Mouse (Mus musculus) megakaryocyte, embryonic 14.5 days (primary cell): ENCODE results near the gene Apaf1. TPM values are rescaled to one million over a fixed set of nuclear protein-coding genes. Genes with fewer than 3 reads are reported as not detected.
A peak's percentile ranks its signal among the peaks of the same experiment; 100 is the strongest.

Source experiments
- H3K27me3 ChIP-seq: replicated peaks from 2 replicates; pipeline ENCODE3; 2012; ENCODE audit warnings: inconsistent platforms
- H3K36me3 ChIP-seq: replicated peaks from 2 replicates; pipeline ENCODE3; 2012; ENCODE audit warnings: low read length, inconsistent platforms, mixed read lengths
- H3K4me1 ChIP-seq: 2 replicates; pipeline ENCODE4 v1.6.1; 2012; ENCODE audit warnings: inconsistent platforms
- H3K4me3 ChIP-seq: replicated peaks from 2 replicates; pipeline ENCODE3; 2012; ENCODE audit warnings: moderate library complexity, mild to moderate bottlenecking, inconsistent platforms
- H3K9me3 ChIP-seq: 2 replicates; pipeline ENCODE4 v1.6.1; 2012; ENCODE audit warnings: inconsistent platforms
- FLI1 ChIP-seq: IDR thresholded peaks from 2 replicates; pipeline ENCODE4 v1.6.1; 2012; ENCODE audit warnings: low read length, inconsistent platforms, mixed read lengths
- GATA1 ChIP-seq: IDR thresholded peaks from 3 replicates; pipeline ENCODE4 v1.6.1; 2012; ENCODE audit warnings: mixed read lengths, low read length, inconsistent platforms, borderline replicate concordance
- polyA plus RNA-seq: library from polyadenylated mRNA; stranded (reverse); fragments of >175 nt; gene quantifications from 2 replicates; pipeline ENCODE4 v1.2.3, GENCODE M21; 2012; ENCODE audit warnings: low replicate concordance; ENCODE audit not compliant: insufficient read depth

Apaf1 gene
- polyA plus RNA-seq, 1 experiment, result 2.9 TPM

GRCm38 (mm10) chr10:91116958-91117357, 34.4 kb upstream of the Apaf1 start:
- Histone ChIP-seq H3K9me3 (no peaks in the 10 kb centered on the region), H3K36me3 (peaks cover 94% of the 10 kb centered on the region), H3K4me3 (no peak overlapping the region), H3K27me3 (no peaks in the 10 kb centered on the region), H3K4me1 (peaks cover 18% of the 10 kb centered on the region)
- no peak for TF ChIP-seq GATA1
- no peak for TF ChIP-seq FLI1

GRCm38 (mm10) chr10:91109841-91110240, 27.3 kb upstream of the Apaf1 start:
- Histone ChIP-seq H3K27me3 (no peaks in the 10 kb centered on the region), H3K9me3 (no peaks in the 10 kb centered on the region), H3K4me1 (peaks cover 6% of the 10 kb centered on the region), H3K36me3 (peaks cover 30% of the 10 kb centered on the region), H3K4me3 (no peak overlapping the region)
- TF ChIP-seq FLI1 (no peak), GATA1 (no peak)

- peaks cover 19% of the 10 kb centered on the region for H3K36me3 ChIP-seq
- no peak for TF ChIP-seq FLI1
- no peak for TF ChIP-seq GATA1
- H3K27me3 ChIP-seq, result no peaks in the 10 kb centered on the region
- peaks cover 6% of the 10 kb centered on the region for H3K4me1 ChIP-seq
- no peaks in the 10 kb centered on the region for H3K9me3 ChIP-seq
- no peak overlapping the region for H3K4me3 ChIP-seq
Measured at GRCm38 (mm10) chr10:91105981-91106380, 23.4 kb upstream of the Apaf1 start.

GRCm38 (mm10) chr10:91102799-91103590, 20.4 kb upstream of the Apaf1 start:
- H3K4me3 ChIP-seq, result peak overlapping the region; percentile 12

GRCm38 (mm10) chr10:91101936-91102335, 19.4 kb upstream of the Apaf1 start:
- Histone ChIP-seq H3K4me1 (no peaks in the 10 kb centered on the region), H3K9me3 (no peaks in the 10 kb centered on the region)
- TF ChIP-seq FLI1, result no peak
- no peak for TF ChIP-seq GATA1

More at GRCm38 (mm10) chr10:91102799-91103590, 20.4 kb upstream of the Apaf1 start:
- H3K4me1 ChIP-seq, result no peaks in the 10 kb centered on the region
- H3K9me3 ChIP-seq, result no peaks in the 10 kb centered on the region
- no peaks in the 10 kb centered on the region for H3K27me3 ChIP-seq
- no peak for TF ChIP-seq FLI1
- H3K36me3 ChIP-seq, result peaks cover 25% of the 10 kb centered on the region

GRCm38 (mm10) chr10:91100101-91100500, 17.5 kb upstream of the Apaf1 start:
- TF ChIP-seq GATA1 (no peak), FLI1 (no peak)

More at GRCm38 (mm10) chr10:91101936-91102335, 19.4 kb upstream of the Apaf1 start:
- no peak overlapping the region for H3K4me3 ChIP-seq
- H3K27me3 ChIP-seq, result no peaks in the 10 kb centered on the region
- H3K36me3 ChIP-seq, result peaks cover 30% of the 10 kb centered on the region

GRCm38 (mm10) chr10:91098056-91098455, 15.5 kb upstream of the Apaf1 start:
- H3K4me1 ChIP-seq, result peaks cover 16% of the 10 kb centered on the region
- H3K4me3 ChIP-seq, result no peak overlapping the region
- no peaks in the 10 kb centered on the region for H3K9me3 ChIP-seq
- TF ChIP-seq GATA1 (no peak), FLI1 (no peak)
- H3K36me3 ChIP-seq, result peaks cover 60% of the 10 kb centered on the region
- no peaks in the 10 kb centered on the region for H3K27me3 ChIP-seq

More at GRCm38 (mm10) chr10:91100101-91100500, 17.5 kb upstream of the Apaf1 start:
- no peaks in the 10 kb centered on the region; the same call in 1 of the 2 replicates for H3K4me1 ChIP-seq
- peaks cover 42% of the 10 kb centered on the region for H3K36me3 ChIP-seq
- no peaks in the 10 kb centered on the region for H3K27me3 ChIP-seq
- H3K9me3 ChIP-seq, result no peaks in the 10 kb centered on the region
- H3K4me3 ChIP-seq, result no peak overlapping the region

- Histone ChIP-seq H3K4me1 (peaks cover 16% of the 10 kb centered on the region), H3K36me3 (peaks cover 50% of the 10 kb centered on the region), H3K9me3 (no peaks in the 10 kb centered on the region), H3K4me3 (no peak overlapping the region), H3K27me3 (no peaks in the 10 kb centered on the region)
- no peak for TF ChIP-seq FLI1
- TF ChIP-seq GATA1, result no peak
Measured at GRCm38 (mm10) chr10:91094251-91095104, 11.9 kb upstream of the Apaf1 start.

GRCm38 (mm10) chr10:91092812-91093211, 10.2 kb upstream of the Apaf1 start:
- Histone ChIP-seq H3K4me1 (peaks cover 16% of the 10 kb centered on the region), H3K4me3 (no peak overlapping the region), H3K27me3 (no peaks in the 10 kb centered on the region)

More at GRCm38 (mm10) chr10:91092812-91093211, 10.2 kb upstream of the Apaf1 start:
- Histone ChIP-seq H3K36me3 (peaks cover 41% of the 10 kb centered on the region), H3K9me3 (no peaks in the 10 kb centered on the region)
- TF ChIP-seq FLI1, result no peak
- TF ChIP-seq GATA1, result no peak
